Mouse (Mus musculus) E14TG2a.4 (cell line): ENCODE measurements around the gene Eef1a2.

Source experiments
- H3K27me3 ChIP-seq: 2 replicates; pipeline ENCODE4 v1.6.1; 2014; ENCODE audit warnings: low read length, control low read depth; ENCODE audit not compliant: insufficient read depth
- H3K36me3 ChIP-seq: 2 replicates; pipeline ENCODE4 v1.6.1; 2014; ENCODE audit warnings: low read length, control low read depth; ENCODE audit not compliant: insufficient read depth
- H3K4me1 ChIP-seq: replicated peaks from 2 replicates; pipeline ENCODE4 v1.6.1; 2014; ENCODE audit warnings: low read depth, low read length, control low read depth
- H3K4me3 ChIP-seq: replicated peaks from 2 replicates; pipeline ENCODE4 v1.5.1; 2014; ENCODE audit warnings: mild to moderate bottlenecking, low read length
- H3K9me3 ChIP-seq: 2 replicates; pipeline ENCODE4 v1.6.1; 2014; ENCODE audit warnings: low read length, control low read depth
- CTCF ChIP-seq: conservative IDR thresholded peaks from 2 replicates; pipeline ENCODE4 v1.5.1; 2014; ENCODE audit warnings: low read length
- NANOG ChIP-seq: IDR thresholded peaks from 2 replicates; pipeline ENCODE4 v1.6.1; 2014; ENCODE audit warnings: borderline replicate concordance, low read length, mixed read lengths
- POU5F1 ChIP-seq: IDR thresholded peaks from 2 replicates; pipeline ENCODE4 v1.6.1; 2014; ENCODE audit warnings: low read length, borderline replicate concordance

The Eef1a2 gene

DNA sequence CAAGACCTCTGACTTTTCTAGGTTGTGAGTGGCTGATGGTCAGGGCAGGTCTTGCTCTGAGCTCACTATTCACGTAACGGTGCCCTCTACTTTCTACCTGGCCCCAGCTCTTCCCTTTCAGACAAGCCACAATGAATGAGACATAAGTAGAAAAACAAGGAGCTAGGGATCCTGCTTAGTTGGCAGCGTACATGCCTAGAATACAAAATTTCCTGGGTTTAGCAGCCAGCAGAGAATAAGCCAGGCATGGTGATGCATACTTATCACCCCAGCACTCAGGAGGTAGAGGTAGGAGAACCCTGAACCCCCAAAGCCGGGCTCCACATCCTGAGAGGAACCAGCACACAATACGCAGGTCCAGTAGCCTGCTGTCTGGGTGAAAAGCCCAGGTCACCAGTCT, 40.4 kb downstream of the Eef1a2 start:
- no peaks in the 10 kb centered on the region for H3K27me3 ChIP-seq
- H3K4me3 ChIP-seq = no peak overlapping the region
- TF ChIP-seq CTCF = no peak
- peaks cover 10% of the 10 kb centered on the region for H3K4me1 ChIP-seq
- H3K36me3 ChIP-seq = peaks cover 3% of the 10 kb centered on the region; the same call in 1 of the 2 replicates
- H3K9me3 ChIP-seq = 0 out of 2 replicates have a peak, but pooled peaks cover 3% of the 10 kb centered on the region

DNA sequence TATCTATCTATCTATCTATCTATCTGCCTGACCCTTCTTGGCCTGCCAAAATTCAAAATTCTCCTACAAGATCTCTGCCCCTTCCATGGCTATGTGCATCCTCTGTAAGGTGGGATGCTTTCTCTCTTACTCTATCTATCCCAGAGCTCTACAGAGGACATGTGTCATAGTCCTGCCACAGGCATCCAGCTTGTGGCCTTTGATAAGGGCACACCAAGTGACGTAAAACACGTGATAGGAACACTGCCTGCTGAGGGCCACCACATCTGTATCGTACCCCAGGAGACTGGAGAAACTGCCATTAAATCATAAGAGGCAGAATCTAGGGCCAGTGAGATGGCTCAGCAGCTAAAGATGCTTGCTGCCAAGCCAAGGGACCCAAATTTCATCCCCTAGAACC, 41.4 kb downstream of the Eef1a2 start:
- TF ChIP-seq CTCF (no peak), POU5F1 (no peak), NANOG (no peak)
- no peaks in the 10 kb centered on the region for H3K27me3 ChIP-seq
- H3K4me1 ChIP-seq = peaks cover 9% of the 10 kb centered on the region
- 0 out of 2 replicates have a peak, but pooled peaks cover 3% of the 10 kb centered on the region for H3K9me3 ChIP-seq
- H3K36me3 ChIP-seq = peaks cover 3% of the 10 kb centered on the region; the same call in 1 of the 2 replicates
- no peak overlapping the region for H3K4me3 ChIP-seq

DNA sequence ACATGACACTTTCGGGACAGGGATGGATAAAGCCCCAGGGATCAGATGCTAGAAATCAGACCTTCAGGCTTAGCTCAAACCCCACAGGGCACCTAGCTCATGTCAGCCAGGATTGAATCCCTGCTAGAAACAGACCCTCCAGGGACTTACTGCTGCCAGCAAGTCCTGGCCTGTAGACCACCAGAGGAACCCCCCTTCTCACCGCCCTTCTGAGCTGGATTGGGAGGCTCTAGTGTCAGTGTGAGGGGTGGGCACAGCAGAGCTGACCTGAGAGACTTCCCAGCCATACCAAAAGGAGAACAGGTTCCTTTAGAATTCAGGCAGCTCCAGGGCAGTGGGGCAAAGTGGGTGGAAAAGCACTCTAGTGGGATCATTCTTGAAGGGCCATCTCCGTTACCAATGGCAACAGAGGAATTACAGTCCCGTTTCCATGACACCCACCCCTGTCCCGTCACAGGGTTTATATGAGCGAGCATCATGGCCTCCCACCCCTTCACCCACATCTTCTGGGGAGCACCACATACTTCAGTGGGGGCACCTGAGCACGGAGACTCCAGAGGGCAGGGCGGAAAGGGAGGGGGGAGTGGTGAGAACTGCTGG, 43.0 kb downstream of the Eef1a2 start:
- H3K4me1 ChIP-seq = 0 out of 2 replicates have a peak, but pooled peaks cover 3% of the 10 kb centered on the region
- H3K36me3 ChIP-seq = peaks cover 3% of the 10 kb centered on the region; the same call in 1 of the 2 replicates
- no peaks in the 10 kb centered on the region for H3K27me3 ChIP-seq
- no peaks in the 10 kb centered on the region for H3K9me3 ChIP-seq
- no peak overlapping the region for H3K4me3 ChIP-seq
- TF ChIP-seq CTCF (no peak), NANOG (no peak), POU5F1 (no peak)

DNA sequence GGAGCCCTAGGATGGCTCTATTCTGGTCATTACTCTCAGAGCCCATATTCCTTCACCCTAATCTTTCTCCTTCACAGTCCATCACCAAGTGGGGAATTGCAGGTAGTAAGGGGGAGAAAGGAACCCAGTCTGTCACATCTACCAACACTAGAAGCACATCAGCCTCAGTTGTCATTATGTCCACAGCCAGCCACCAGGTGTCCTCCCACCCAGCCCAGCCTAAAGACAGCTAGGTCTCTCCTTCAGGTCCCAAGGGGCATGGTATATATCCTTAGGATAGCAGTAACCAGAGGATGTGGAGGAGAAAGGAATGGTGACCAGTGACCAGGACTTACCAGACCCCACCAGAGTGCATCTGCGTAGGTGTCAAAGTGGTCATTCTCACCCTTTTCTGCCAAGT, 45.1 kb downstream of the Eef1a2 start:
- peaks cover 3% of the 10 kb centered on the region; the same call in 1 of the 2 replicates for H3K36me3 ChIP-seq
- H3K4me1 ChIP-seq = 0 out of 2 replicates have a peak, but pooled peaks cover 3% of the 10 kb centered on the region
- H3K27me3 ChIP-seq = no peaks in the 10 kb centered on the region
- H3K4me3 ChIP-seq = no peak overlapping the region
- H3K9me3 ChIP-seq = no peaks in the 10 kb centered on the region
- no peak for TF ChIP-seq NANOG
- TF ChIP-seq POU5F1 = no peak
- no peak for TF ChIP-seq CTCF

DNA sequence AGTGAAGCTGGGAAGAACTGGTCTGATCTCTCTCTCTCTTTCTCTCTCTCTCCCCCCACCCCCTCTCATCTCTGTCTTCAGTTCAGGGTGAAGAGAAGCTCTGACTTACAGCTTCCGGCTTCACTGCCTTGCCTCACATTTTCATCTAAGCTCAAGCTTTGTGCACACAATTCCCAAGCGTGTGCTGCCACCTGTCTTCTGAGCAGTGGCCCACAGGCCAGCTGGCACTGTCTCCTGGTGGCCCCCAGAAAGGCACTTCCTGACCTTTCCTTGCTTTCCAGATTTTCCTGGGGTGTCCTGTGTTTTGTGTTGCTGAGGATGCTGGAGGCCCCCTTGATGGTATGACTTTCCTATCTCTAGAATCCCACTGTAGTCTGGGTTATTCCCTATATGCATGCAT, 52.7 kb downstream of the Eef1a2 start:
- Histone ChIP-seq H3K36me3 (no peaks in the 10 kb centered on the region), H3K9me3 (no peaks in the 10 kb centered on the region), H3K27me3 (no peaks in the 10 kb centered on the region), H3K4me1 (peaks cover 13% of the 10 kb centered on the region; the same call in 1 of the 2 replicates), H3K4me3 (no peak overlapping the region)
- no peak for TF ChIP-seq NANOG
- TF ChIP-seq CTCF = no peak
- TF ChIP-seq POU5F1 = no peak

DNA sequence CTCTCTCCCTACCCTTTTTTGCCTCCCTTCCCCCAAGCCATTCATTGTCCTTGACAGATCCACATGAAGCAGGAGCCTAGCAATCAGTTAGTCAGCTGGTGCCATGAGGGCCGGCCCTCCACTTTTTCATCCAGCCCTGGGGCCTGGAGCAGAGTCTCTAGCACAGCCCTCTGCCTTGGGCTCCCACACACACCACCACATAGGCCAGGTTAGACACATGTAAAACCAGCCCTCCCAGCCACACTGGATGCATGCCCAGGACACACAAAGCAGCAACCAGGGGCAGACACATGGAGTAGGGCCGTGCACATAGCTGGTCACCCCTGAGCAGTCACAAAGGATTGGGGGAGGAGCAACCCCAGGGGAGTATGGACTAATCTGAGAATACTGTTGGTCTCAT, 54.7 kb downstream of the Eef1a2 start:
- no peaks in the 10 kb centered on the region for H3K9me3 ChIP-seq
- 0 out of 2 replicates have a peak, but pooled peaks cover 3% of the 10 kb centered on the region for H3K27me3 ChIP-seq
- H3K4me3 ChIP-seq = no peak overlapping the region
- no peaks in the 10 kb centered on the region for H3K36me3 ChIP-seq
- TF ChIP-seq CTCF (no peak), POU5F1 (no peak), NANOG (no peak)
- peaks cover 13% of the 10 kb centered on the region; the same call in 1 of the 2 replicates for H3K4me1 ChIP-seq

DNA sequence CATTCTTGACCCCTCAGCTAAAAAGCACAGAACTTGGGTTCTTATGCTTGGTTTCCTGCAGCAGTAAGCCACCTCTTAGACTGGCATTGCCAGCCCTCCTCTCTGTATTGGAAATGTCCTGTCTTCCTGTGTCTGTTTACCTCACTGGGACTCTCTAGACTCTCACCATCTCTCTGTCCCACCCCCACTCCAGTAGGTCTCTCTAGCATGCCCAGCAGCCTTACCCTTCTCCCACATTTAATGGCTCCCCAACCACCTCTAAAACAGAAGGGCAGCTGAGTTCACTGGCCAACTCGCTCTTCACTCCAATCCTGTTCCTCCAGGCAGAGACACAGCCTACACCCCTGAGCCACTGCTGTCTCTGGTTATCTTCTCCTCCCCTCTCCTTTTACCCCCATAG, 55.2 kb downstream of the Eef1a2 start:
- H3K4me3 ChIP-seq = no peak overlapping the region
- H3K27me3 ChIP-seq = 0 out of 2 replicates have a peak, but pooled peaks cover 3% of the 10 kb centered on the region
- H3K4me1 ChIP-seq = peaks cover 13% of the 10 kb centered on the region; the same call in 1 of the 2 replicates
- TF ChIP-seq NANOG = no peak
- TF ChIP-seq POU5F1 = no peak
- no peaks in the 10 kb centered on the region for H3K9me3 ChIP-seq
- H3K36me3 ChIP-seq = no peaks in the 10 kb centered on the region

DNA sequence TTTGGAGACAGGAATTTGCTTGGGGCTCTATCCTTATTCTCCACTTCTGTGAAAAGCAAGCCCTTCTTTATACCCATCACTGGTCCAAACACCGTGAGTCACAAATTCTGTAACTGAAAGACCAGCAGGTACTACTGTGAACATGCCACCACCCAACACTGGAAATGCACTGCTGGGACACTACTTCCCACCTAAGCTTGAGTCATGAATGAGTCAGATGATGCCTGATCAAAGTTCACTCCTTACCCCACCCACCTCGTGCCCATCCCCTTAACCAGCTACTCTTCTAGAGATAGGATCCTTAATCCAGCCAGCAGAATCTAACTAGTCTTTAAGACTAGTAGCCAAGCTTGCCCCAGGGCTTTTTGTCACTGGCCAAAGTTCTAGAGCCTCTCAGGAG, 56.7 kb downstream of the Eef1a2 start:
- TF ChIP-seq POU5F1 (no peak), NANOG (no peak), CTCF (no peak)
- Histone ChIP-seq H3K27me3 (0 out of 2 replicates have a peak, but pooled peaks cover 8% of the 10 kb centered on the region), H3K4me1 (peaks cover 15% of the 10 kb centered on the region), H3K9me3 (no peaks in the 10 kb centered on the region), H3K4me3 (no peak overlapping the region), H3K36me3 (no peaks in the 10 kb centered on the region)
